Mouse (Mus musculus) kidney, postnatal 4 days (tissue): ENCODE measurements around the gene Jph2.

Experiments
- DNase-seq, 2 experiments: peaks; one replicate each; pipeline ENCODE4 v3.0.0; 2021; ENCODE audit warnings: mixed read lengths in 2 of 2

The Jph2 gene

DNA sequence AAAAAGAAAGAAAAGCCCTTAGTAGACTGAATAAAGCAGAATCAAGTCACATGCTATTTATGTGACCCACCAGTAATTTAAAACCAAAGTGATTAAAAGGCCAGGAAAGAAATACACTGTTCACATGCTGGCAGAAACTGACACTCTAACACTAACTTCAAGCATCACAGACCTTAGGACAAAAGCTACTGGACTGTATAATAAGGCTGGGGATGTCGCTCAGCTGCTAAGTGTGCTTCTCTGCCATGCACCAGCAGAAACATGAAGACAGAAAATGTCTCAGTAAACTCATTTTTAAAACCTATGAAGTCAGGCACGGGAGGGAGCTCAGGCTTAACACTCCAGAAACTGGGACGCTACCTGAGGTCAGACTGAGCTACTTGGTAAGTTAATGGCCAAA is 12.4 kb upstream of the Jph2 start:
- no peak for DNase-seq

DNA sequence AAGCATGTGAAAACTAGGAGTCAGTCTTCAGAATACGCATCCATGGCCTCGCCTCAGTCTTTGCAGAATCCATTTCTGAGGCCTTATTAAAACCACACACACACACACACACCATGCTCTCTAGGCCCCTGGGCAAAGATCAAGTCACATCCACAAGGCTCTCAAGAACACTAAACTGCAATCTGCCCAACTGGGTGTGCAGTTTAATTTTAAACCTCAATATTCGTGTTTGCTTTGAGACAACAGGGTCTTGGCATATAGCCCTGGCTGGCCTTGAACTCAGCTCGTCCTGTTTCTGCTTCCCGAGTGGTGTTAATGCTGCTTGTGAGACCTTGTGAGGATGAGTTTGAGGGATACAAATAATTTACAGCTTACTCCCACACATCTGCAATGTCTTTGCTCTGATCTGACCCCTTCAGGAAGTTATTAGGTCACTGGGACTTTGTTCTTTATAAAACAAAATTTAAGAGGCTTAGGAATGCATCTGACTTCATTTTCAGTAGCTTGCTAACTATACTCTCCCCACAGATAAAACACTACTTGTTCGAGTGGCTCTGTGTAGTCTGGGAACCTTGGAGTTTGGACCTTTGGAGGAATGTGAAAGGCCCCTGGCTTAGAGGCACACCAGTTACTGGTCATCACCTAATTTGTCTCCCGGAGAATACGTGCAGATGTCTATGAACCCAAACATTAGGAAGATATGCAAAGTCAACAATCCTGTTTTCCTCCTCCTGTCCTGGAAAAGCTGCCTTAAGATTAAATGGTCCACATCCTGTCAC is 6.4 kb upstream of the Jph2 start:
- DNase-seq, result peak in 1 of 2 experiments; percentile 39

DNA sequence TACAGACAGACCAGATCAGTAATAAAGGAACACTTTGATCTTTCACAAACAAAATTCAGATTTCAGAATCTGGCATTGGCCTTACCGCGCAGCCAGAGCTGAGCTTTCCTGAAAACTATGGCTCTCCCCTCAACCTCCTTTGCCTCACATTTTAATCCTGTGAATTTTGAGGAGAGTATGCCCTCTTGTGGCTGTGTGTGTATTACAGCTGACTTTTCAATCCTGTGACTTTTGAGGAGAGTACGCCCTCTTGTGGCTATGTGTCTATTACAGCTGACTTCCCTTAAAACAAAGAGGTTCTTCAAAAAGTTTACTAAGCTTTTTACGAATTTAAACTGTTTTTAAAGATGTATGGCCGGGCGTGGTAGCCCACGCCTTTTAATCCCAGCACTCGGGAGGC is 3.4 kb upstream of the Jph2 start:
- peak; percentile 81 to 82 for DNase-seq

DNA sequence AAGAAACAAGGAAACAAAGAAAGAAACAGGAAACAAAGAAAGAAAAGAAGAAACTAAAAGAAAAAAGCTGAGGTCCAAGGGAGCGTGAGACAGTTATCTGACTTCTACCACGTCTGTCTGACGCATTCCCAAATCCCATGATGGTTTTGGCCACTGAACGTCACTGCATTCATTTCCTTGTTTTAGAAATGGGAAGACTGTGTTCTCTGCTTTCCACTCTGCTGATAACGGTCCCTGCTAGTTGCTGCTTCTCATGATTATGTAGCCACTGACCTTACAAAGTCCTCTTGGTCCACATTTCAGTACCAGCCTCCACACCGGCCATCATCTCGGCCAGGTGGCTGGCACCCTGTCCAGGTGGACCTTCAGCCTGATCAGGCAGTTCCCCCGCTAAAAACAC is 1.4 kb upstream of the Jph2 start:
- DNase-seq, result peak in 1 of 2 experiments; percentile 11

DNA sequence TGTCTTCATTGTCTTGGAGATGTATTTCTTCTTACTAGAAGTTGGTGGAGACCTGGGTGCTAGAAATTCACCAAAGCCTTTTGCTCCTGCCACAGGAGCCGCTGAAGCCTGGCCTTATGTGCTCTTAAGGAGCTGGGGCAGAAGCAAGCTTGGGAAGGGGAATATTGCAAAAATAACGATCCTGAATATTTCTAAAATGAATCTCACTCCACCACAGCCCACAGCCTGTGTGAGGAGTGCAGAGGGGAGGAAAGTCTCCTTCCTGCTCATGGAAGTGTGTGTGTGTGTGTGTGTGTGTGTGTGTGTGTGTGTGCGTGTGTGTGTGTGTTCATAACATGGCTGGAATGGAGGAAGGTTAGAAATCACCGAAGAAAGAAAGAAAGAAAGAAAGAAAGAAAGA is 977 bp upstream of the Jph2 start:
- DNase-seq, result peak in 1 of 2 experiments; percentile 9

DNA sequence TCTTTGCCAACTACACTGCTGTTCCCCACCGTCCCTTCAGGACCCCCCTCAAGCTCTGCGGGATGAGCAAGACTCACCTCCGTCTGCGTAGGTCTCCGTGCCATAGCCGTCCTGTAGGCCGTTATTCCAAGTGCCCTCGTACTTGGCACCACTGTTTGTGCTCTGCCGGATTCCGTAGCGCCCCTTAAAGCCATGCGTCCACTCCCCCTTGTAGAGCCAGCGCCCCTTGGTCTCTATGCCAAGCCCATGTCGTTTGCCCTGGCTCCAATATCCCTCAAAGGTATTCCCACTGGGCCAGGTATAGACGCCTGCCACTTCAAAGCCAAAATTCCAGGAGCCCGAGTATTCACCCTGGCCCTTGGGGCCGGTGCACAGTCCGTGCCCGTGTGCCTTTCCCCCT is 722 bp downstream of the Jph2 start:
- DNase-seq, result no peak

GRCm38 (mm10) chr2:163394977-163395376 is 2.8 kb downstream of the Jph2 start:
- no peak for DNase-seq

DNA sequence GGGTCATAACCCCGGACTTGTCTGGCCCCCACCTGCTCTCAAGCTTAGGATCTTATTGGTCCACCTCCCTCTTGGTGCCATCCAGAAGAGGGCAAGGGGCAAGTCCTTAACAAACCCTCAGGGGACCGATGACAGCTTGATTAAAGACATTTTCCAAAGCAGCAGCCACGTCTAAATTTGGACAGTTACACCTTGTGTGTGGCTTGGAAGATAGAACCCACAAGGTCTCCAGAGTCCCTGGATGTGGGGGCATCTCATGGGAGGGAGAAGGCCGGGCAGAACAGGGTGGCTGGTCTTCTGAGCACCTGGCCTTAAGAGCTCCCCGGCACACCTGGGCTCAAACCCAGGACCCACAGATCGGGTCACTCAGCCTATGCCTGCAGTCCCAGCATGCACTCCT is 3.8 kb downstream of the Jph2 start:
- DNase-seq, result no peak

GRCm38 (mm10) chr2:163393241-163393640 is 4.6 kb downstream of the Jph2 start:
- DNase-seq, result no peak

GRCm38 (mm10) chr2:163392436-163392835 is 5.4 kb downstream of the Jph2 start:
- peak in 1 of 2 experiments; percentile 52 for DNase-seq

GRCm38 (mm10) chr2:163386423-163387190 is 11.2 kb downstream of the Jph2 start:
- peak; percentile 28 to 41 for DNase-seq

DNA sequence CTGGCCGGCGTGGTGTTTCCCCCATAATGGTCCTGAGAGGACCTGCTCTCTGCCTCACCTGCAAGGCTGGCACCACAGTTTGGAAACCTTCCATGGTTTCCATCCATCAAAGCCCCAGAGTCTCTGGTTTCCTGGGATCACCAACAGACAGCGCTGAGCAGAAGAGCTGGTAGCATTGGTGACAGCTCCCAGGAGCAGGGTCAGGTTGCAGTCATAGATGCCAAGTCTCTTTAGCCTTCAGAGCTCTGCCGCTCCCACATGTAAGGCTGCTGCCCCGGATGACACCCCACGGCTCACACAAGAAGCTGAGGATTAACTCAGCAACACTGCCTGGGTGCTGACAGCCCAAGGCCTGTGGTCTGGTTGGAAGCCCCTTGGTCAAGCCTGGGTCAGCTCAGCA is 12.7 kb downstream of the Jph2 start:
- no peak for DNase-seq

DNA sequence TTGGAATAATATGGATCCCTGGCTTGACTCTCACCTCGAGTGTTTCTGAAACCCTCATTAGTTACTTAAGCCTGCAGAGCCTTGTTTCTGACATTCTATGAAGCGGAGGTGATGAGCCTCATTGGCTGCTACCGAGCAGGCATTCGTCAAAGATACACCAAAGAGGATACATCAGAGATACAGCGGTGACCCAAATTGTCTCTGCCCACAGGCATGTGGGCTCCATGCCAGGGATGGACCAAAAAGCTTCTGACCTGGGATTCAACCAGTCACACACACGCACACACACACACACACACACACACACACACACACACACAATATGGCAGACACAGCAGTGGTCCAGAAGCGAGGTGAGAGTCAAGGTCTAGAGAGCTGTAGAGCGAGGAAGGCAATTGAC is 16.5 kb downstream of the Jph2 start:
- no peak for DNase-seq

DNA sequence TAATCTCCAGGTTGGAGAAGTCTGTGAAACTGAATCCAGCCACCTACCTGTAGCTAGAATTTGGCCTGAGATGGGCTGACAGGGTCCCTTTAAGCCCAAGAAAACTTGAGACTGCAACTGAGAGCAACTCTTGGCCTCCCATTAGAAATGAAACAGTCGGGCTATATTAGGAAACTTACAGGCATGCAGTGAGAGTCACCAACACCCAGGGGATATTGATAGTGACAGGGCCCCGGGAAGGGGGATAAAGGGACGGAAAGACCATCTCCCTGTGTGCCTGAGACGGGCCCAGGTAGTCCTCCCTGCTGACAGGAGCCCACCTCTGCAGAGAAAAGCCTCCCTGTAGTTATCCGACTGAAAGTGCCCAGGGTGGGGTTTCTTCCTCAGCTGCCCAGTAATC is 18.4 kb downstream of the Jph2 start:
- no peak for DNase-seq

GRCm38 (mm10) chr2:163376082-163376481 is 21.7 kb downstream of the Jph2 start:
- no peak for DNase-seq

DNA sequence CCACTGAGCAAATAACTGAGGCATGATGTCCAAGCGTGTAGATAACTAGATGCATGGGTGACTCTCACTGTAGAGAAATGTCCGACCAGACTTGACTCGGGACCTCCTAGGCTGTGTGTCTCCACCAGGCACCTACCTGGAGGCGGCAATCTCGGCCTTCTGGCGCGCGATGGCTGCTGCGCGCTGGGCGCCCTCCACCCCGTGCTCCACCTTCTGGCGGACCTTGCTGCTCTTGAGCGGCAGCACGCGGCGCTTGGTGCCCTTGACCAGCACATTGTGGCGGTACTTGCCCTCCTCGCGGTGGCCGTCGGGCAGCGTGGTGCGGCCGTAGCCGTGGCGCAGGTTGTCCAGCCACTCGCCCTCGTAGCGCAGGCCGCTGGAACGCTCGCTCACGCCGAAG is 22.3 kb downstream of the Jph2 start:
- no peak for DNase-seq

GRCm38 (mm10) chr2:163372627-163373026 is 25.2 kb downstream of the Jph2 start:
- DNase-seq, result no peak

GRCm38 (mm10) chr2:163370175-163370574 is 27.6 kb downstream of the Jph2 start:
- DNase-seq, result peak; percentile 44 to 62

DNA sequence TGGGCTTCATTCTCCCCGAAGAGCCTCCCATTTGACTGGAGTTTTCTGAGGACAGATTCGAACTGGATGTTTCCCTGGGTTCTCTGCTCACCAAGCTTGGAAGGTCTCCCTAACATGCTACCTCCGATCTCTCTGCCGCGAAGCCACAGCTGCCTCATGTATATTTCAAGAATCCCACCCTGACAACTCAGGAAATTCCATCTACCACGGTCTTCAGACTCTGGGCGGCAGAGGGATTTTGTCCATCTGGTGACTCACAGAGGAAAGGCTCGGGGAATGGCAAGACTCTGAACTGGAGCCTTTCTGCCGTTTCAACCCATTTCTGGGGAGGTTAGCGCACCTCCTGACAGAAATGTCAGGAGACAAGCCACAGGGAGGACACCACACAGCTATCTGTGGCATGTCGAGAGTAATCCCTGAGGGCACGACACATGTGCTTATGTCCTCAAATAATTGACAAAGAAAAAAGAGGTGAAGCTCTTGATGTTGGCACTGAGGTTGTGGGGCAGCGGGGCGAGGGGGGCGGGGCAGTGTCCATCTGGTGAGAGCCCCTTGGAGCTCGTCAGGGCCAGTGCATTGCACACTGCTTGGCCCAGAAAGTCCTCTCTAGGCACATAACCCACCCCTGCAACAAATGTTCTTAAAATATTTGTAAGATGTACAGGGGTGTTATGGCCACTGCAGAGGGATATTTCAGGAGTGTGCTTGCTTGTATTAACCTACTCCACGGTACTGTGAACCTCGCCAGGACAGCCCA is 32.8 kb downstream of the Jph2 start:
- DNase-seq, result peak; percentile 46 to 56

GRCm38 (mm10) chr2:163362940-163363921 is 34.6 kb downstream of the Jph2 start:
- no peak for DNase-seq

DNA sequence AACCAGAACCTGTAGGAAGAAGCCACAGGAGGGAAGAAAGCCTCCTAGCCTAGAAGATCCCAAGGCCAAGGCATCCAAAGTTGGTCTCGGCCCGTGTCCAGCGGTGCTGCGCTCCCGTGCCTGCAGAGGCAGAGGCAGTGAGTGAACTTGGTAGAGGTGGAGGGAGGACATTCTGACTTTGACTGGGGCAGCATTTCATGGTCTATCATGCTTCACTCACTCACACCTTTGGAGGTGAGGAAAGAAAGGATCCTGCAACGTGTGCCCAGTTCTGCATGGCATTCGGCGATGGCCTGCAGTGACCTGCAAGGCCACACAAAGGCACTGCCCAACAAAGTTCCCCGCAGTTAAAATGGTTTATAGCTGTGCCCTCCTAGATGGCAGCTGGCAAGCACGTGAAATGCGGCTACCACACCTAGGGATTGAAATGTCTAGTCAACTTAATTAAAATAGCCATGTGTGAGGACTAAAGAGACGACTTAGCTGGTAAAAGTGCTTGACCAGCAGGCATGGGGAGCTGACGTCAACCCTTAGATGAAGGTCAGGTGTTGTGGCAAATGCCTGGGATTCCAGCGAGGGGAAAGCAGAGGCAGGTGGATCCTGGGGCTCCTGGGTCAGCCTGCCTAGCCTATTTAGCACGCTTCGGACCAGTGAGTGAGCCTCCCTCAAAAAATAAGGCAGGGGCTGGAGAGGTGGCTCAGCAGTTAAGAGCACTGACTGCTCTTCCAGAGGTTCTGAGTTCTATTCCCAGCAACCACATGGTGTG is 36.8 kb downstream of the Jph2 start:
- DNase-seq, result no peak
